Mouse (Mus musculus) urinary bladder, postnatal 0 days (tissue): ENCODE data around the gene Rsph3b. TPM values are rescaled to one million over a fixed set of nuclear protein-coding genes. Genes with fewer than 3 reads are reported as not detected.

Experiments used
- microRNA-seq: library from miRNA; unstranded; fragments of <30 nt; microRNA quantifications from one replicate; pipeline ENCODE4, GENCODE M21; 2016
- polyA plus RNA-seq: library from polyadenylated mRNA; unstranded; fragments of >200 nt; fragmentation: Nextera tagmentation; extraction: Ambion mirVana; gene quantifications from 2 replicates; pipeline ENCODE4 v1.2.1, GENCODE M21; 2015

Gene Rsph3b
- polyA plus RNA-seq = 34.6 and 35.3 TPM in 2 replicates

DNA sequence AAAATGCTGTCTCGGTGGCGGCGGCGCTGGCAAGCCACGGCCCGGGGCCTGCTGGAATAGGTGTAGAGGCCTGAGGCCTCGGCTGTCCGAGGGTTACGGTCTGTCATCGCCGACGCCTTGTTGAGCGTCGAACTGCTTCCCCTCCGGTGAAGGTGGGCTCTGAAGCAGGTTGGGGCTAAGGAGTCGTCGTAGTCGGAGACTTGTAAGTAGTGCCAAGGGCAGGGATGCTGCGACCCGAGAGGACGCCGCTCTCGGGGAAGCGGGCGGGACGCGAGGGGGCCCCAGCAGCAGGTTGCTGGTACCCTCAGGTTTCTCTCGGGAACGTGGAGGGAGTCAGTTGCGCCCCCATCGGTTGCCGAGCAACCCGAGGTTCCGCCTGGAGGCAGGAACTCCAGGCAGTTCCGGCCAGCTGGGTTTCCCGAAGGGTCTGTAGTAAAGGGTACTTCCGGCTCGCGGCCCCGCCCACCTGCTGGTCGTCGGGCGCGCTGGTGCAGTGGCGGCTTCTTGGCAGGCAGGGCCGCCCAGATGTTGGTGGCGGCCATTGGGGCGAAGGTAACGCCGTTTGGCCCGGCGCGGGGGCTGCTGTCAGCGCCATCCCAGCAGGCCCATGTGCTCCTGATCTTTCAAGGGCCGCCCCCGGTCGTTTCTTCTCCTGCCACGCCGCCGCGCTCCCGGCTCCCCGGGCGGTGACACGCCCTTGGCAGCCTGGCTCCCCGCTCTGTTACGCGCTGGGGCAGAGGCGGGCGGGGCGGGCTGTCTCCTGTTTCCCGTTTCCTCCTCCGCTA lies at the start of gene Rsph3b:
TSS of gene Rsph3b (minus strand) at position 699 of the 785 bp plus-strand sequence.

DNA sequence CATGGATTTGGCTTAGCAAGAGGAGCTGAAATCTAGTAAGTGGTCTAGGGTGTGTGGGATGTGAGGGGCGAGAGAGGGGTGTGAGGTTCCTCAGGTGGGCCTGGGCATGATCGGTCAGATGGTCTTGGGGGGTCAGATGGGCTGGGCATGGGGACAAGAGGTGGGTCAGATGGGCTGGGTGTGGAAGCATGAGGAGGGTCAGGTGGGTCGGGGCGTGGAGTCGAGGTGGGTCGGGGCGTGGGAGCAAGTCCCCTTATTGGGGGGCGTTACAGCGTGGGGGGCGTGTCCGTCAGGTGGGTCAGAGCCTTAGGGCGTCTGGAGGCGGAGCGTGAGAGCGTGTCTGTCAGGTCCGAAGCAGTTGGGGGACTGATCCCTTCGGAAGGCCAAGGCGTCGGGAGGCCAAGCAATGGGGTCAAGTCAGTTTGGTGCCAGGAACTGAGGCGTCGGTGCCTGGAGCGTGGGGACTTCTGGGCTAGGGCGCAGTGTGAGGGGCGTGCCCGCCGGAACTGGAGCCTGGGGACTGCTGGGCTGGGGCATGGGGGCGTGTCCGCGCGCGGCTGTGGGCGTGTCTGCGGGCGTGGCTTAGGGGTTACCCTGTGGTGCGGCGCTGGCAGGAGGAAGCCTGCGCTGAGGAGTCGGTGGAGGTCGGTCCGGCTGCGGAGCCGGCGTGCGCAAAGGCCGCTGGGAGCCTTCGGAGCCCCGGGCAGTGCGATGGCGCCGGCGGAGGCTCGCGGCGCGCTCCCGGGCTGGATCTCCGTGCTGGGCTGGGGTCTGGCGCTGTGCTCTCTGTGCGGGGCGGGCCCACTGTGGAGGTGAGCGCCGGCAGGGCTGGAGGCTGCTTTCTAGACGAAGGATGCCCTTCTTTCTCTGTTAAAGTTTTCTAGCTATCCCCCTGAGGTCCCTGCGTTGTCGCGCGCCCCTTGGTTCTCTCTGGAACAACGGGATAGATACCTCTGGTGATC lies 30.1 kb upstream of the Rsph3b start, which contains the start of gene Gm49721:
TSS of gene Gm49721 (plus strand) at position 618 of the 962 bp plus-strand sequence.

DNA sequence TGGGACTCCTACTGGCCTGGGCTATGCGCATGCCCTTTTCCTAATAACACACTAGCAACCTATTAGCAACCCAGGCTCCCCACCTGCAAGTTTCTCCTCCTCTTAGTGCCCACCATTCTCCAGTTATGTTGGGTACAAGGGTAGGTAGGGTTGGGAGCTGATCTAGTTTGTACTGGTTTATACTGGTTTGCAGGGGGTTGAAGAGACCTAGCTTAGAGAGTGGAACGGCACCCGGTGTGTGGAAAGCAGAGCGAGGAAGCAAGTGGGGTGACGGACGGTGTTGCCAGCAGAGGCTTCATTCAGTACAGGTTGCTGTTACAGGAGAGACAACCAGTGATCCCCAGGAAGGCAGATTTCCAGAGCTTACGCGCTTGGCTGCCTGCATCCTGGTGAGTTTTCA lies 21.9 kb upstream of the Rsph3b start, which contains the start of gene Rnaset2b:
TSS of gene Rnaset2b (plus strand) at position 301 of the 400 bp plus-strand sequence.

DNA sequence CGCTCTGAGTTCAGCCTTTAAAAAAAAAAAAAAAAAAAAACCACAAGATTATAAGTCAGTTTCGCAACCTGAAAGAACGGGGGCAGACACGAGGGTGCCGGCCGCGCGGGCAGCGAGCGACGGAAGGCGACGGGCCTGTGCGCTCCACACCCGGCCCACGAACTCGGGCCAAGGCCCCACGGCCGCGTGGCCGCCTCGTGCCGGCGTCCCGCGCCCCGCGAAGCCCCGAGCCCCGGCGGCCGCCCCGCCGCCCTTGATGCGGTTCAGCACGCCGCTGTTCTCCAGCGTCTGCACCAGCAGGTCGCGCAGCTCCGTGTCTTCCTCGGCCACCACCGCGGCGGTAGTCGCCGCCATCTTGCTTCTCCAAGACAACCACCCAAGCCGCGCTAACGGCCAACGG lies 12.3 kb upstream of the Rsph3b start, which contains the start of gene Tagap1:
TSS of gene Tagap1 (minus strand) at position 381 of the 400 bp plus-strand sequence.

Small RNAs within 50 kb of the gene (microRNA-seq; reads per million reads assigned to microRNA genes)
- gene Mir692-1 = not detected

Other genes with a start within 250 kb of the Rsph3b start
- gene Ezr, start 165.9 kb downstream of the Rsph3b start, polyA plus RNA-seq = 116 and 117 TPM in 2 replicates
- gene Tagap1, start 12.5 kb upstream of the Rsph3b start, polyA plus RNA-seq = 14.5 and 16.3 TPM in 2 replicates
- gene Rnaset2b, start 22.0 kb upstream of the Rsph3b start, polyA plus RNA-seq = 144 and 173 TPM in 2 replicates
- gene Gm49721, start 30.2 kb upstream of the Rsph3b start, polyA plus RNA-seq = 0.13 TPM in 1 of 2 replicates, not detected in the other
- gene Gm1604a, start 76.9 kb upstream of the Rsph3b start, polyA plus RNA-seq = not detected in 2 replicates
- gene Rps6ka2, start 221.4 kb upstream of the Rsph3b start, polyA plus RNA-seq = 2.9 and 3.9 TPM in 2 replicates